Mouse (Mus musculus) heart, adult 18-20 months (tissue): ENCODE measurements around the gene Hoxa10. TPM values are rescaled to one million over a fixed set of nuclear protein-coding genes. Genes with fewer than 3 reads are reported as not detected.

Source experiments
- DNase-seq, 2 experiments: peaks; one replicate each; pipeline ENCODE4 v3.0.0; 2021 to 2022; ENCODE audit warnings: mixed read lengths in 1 of 2
- total RNA-seq, 2 experiments: library from RNA; stranded (reverse); gene quantifications; 2 replicates each; pipeline ENCODE4 v1.2.3; 2021

The Hoxa10 gene
- total RNA-seq, 2 experiments from 2014 or later, result not detected

GRCm38 (mm10) chr6:52229558-52230416, 10.9 kb downstream of the Hoxa10 start:
- peak in 1 of 2 experiments; percentile 12 for DNase-seq

GRCm38 (mm10) chr6:52228475-52229465, 11.9 kb downstream of the Hoxa10 start:
- DNase-seq, result peak in 1 of 2 experiments; percentile 31

GRCm38 (mm10) chr6:52227470-52228222, 13.0 kb downstream of the Hoxa10 start:
- DNase-seq, result no peak

- DNase-seq, result no peak
These were observed 13.9 kb downstream of the Hoxa10 start for GRCm38 (mm10) chr6:52226569-52227257.

- peak in 1 of 2 experiments; percentile 26 for DNase-seq
These were observed 14.8 kb downstream of the Hoxa10 start for GRCm38 (mm10) chr6:52225612-52226568.

- DNase-seq, result no peak
These were observed 15.6 kb downstream of the Hoxa10 start for GRCm38 (mm10) chr6:52224895-52225611.

GRCm38 (mm10) chr6:52223939-52224760, 16.5 kb downstream of the Hoxa10 start:
- DNase-seq, result peak in 1 of 2 experiments; percentile 23

GRCm38 (mm10) chr6:52222729-52223128, 17.9 kb downstream of the Hoxa10 start:
- DNase-seq, result no peak

GRCm38 (mm10) chr6:52221993-52222685, 18.5 kb downstream of the Hoxa10 start:
- no peak for DNase-seq

GRCm38 (mm10) chr6:52221337-52221992, 19.2 kb downstream of the Hoxa10 start, which contains the start of gene Hoxa7:
Gene Hoxa7 (minus strand): TSS chr6:52221854.
- peak; percentile 84 to 90 for DNase-seq

- peak in 1 of 2 experiments; percentile 23 for DNase-seq
These were observed 19.8 kb downstream of the Hoxa10 start for GRCm38 (mm10) chr6:52220865-52221310.

- DNase-seq, result no peak
These were observed 20.4 kb downstream of the Hoxa10 start for GRCm38 (mm10) chr6:52220003-52220864.

GRCm38 (mm10) chr6:52219234-52219942, 21.3 kb downstream of the Hoxa10 start:
- no peak for DNase-seq

- no peak for DNase-seq
These were observed 21.9 kb downstream of the Hoxa10 start for GRCm38 (mm10) chr6:52218643-52219215.
